Mouse (Mus musculus) lung, embryonic 15.5 days (tissue): ENCODE measurements around the gene Fa2h. TPM values are rescaled to one million over a fixed set of nuclear protein-coding genes. Genes with fewer than 3 reads are reported as not detected.
"Not testable (repeated sequence)": the region's sequence is repeated elsewhere in the genome, so short reads cannot be mapped to it uniquely, and the experiment has no call there.

Source experiments
- ATAC-seq: fragments of 200-750 bp; cut with Nextera tagmentation; 2 replicates; pipeline ENCODE4 v1.8.0; 2017; ENCODE audit warnings: moderate number of reproducible peaks, borderline replicate concordance; ENCODE audit not compliant: low FRiP score, low TSS enrichment; ENCODE audit errors: extremely low read depth
- H3K27ac ChIP-seq: fragments of 300-500 bp; sonication (generic); 2 replicates; pipeline ENCODE4 v1.5.1; 2015; ENCODE audit warnings: moderate library complexity, mild to moderate bottlenecking, inconsistent platforms
- H3K27me3 ChIP-seq: fragments of 300-500 bp; sonication (generic); 2 replicates; pipeline ENCODE4 v1.6.1; 2015; ENCODE audit warnings: inconsistent platforms
- H3K36me3 ChIP-seq: fragments of 300-500 bp; sonication (generic); 2 replicates; pipeline ENCODE4 v1.6.1; 2015; ENCODE audit warnings: inconsistent platforms
- H3K4me1 ChIP-seq: fragments of 300-500 bp; sonication (generic); 2 replicates; pipeline ENCODE4 v1.6.1; 2015; ENCODE audit warnings: inconsistent platforms
- H3K4me2 ChIP-seq: fragments of 300-500 bp; sonication (generic); 2 replicates; pipeline ENCODE4 v1.6.1; 2015; ENCODE audit warnings: inconsistent platforms, mild to moderate bottlenecking, moderate library complexity
- H3K4me3 ChIP-seq: fragments of 300-500 bp; sonication (generic); 2 replicates; pipeline ENCODE4 v1.5.1; 2015; ENCODE audit warnings: mild to moderate bottlenecking, inconsistent platforms
- H3K9ac ChIP-seq: fragments of 300-500 bp; sonication (generic); 2 replicates; pipeline ENCODE4 v1.6.1; 2015; ENCODE audit warnings: inconsistent platforms
- H3K9me3 ChIP-seq: fragments of 300-500 bp; sonication (generic); 2 replicates; pipeline ENCODE4 v1.6.1; 2016; ENCODE audit warnings: inconsistent platforms
- WGBS: fragments of 180-500 bp; shearing (Covaris S2); methylation state at CpG from one replicate; pipeline ENCODE4 v1.1.7; 2015; 5-methylcytosine and 5-hydroxymethylcytosine counted together
- polyA plus RNA-seq: library from polyadenylated mRNA; unstranded; fragments of >200 nt; fragmentation: Nextera tagmentation; extraction: Ambion mirVana; gene quantifications from 2 replicates; pipeline ENCODE4 v1.2.1, GENCODE M21; 2015

Fa2h gene
- polyA plus RNA-seq, 1 experiment from 2014 or later: 0.17 TPM

- not testable (repeated sequence) for H3K4me1 ChIP-seq, H3K9me3 ChIP-seq, H3K36me3 ChIP-seq, H3K27me3 ChIP-seq, H3K27ac ChIP-seq, H3K4me3 ChIP-seq, H3K4me2 ChIP-seq, H3K9ac ChIP-seq, ATAC-seq
- 93% methylated on average over 6 of the region's 6 CpGs for WGBS
Measured at GRCm38 (mm10) chr8:111313961-111314360, 79.7 kb downstream of the Fa2h start.

GRCm38 (mm10) chr8:111312758-111313162 lies 80.9 kb downstream of the Fa2h start:
- H3K4me3 ChIP-seq: no peak overlapping the region
- H3K9ac ChIP-seq: no peak overlapping the region
- H3K9me3 ChIP-seq: no peaks in the 10 kb centered on the region
- H3K4me1 ChIP-seq: no peaks in the 10 kb centered on the region
- no peaks in the 10 kb centered on the region for H3K27me3 ChIP-seq
- H3K4me2 ChIP-seq: no peak overlapping the region
- H3K36me3 ChIP-seq: no peaks in the 10 kb centered on the region
- H3K27ac ChIP-seq: no peak overlapping the region
- 74% methylated on average over 3 of the region's 3 CpGs for WGBS
- ATAC-seq: no peak

GRCm38 (mm10) chr8:111310006-111310405 lies 83.6 kb downstream of the Fa2h start:
- not testable (repeated sequence) for H3K27ac ChIP-seq, H3K4me3 ChIP-seq, H3K4me2 ChIP-seq, H3K27me3 ChIP-seq, H3K9ac ChIP-seq, H3K9me3 ChIP-seq, ATAC-seq, H3K4me1 ChIP-seq, H3K36me3 ChIP-seq
- 82% methylated on average over 15 of the region's 15 CpGs for WGBS

GRCm38 (mm10) chr8:111305031-111305730 lies 88.4 kb downstream of the Fa2h start:
- Histone ChIP-seq H3K4me2 (no peak overlapping the region), H3K27me3 (no peaks in the 10 kb centered on the region), H3K27ac (no peak overlapping the region), H3K4me3 (no peak overlapping the region), H3K36me3 (no peaks in the 10 kb centered on the region), H3K9me3 (no peaks in the 10 kb centered on the region), H3K4me1 (0 out of 2 replicates have a peak, but pooled peaks cover 3% of the 10 kb centered on the region), H3K9ac (no peak overlapping the region)
- ATAC-seq: no peak
- 27% methylated on average over 5 of the region's 5 CpGs for WGBS

- Histone ChIP-seq H3K4me2 (no peak overlapping the region), H3K9me3 (no peaks in the 10 kb centered on the region), H3K36me3 (no peaks in the 10 kb centered on the region), H3K9ac (no peak overlapping the region), H3K27ac (no peak overlapping the region), H3K4me1 (0 out of 2 replicates have a peak, but pooled peaks cover 3% of the 10 kb centered on the region), H3K27me3 (no peaks in the 10 kb centered on the region), H3K4me3 (no peak overlapping the region)
- no peak for ATAC-seq
- WGBS: 86% methylated on average over 3 of the region's 3 CpGs
Measured at GRCm38 (mm10) chr8:111304359-111304758, 89.3 kb downstream of the Fa2h start.

GRCm38 (mm10) chr8:111303076-111303803 lies 90.4 kb downstream of the Fa2h start:
- not testable (repeated sequence) for H3K4me3 ChIP-seq, ATAC-seq
- 71% methylated on average over 5 of the region's 5 CpGs for WGBS

GRCm38 (mm10) chr8:111300597-111301546 lies 92.8 kb downstream of the Fa2h start:
- Histone ChIP-seq H3K4me2 (peak overlapping the region; percentile 52), H3K4me1 (peaks cover 19% of the 10 kb centered on the region), H3K4me3 (peak overlapping the region; percentile 72), H3K9me3 (no peaks in the 10 kb centered on the region), H3K36me3 (peaks cover 11% of the 10 kb centered on the region), H3K27me3 (no peaks in the 10 kb centered on the region), H3K9ac (0 out of 2 replicates have a peak overlapping the region, but pooled peaks have one; percentile 31), H3K27ac (peak overlapping the region; percentile 85)
- ATAC-seq: no peak
- 61% methylated on average over 11 of the region's 11 CpGs for WGBS

More at GRCm38 (mm10) chr8:111303076-111303803, 90.4 kb downstream of the Fa2h start:
- not testable (repeated sequence) for H3K9me3 ChIP-seq, H3K4me1 ChIP-seq, H3K9ac ChIP-seq, H3K27ac ChIP-seq, H3K27me3 ChIP-seq, H3K36me3 ChIP-seq, H3K4me2 ChIP-seq

DNA sequence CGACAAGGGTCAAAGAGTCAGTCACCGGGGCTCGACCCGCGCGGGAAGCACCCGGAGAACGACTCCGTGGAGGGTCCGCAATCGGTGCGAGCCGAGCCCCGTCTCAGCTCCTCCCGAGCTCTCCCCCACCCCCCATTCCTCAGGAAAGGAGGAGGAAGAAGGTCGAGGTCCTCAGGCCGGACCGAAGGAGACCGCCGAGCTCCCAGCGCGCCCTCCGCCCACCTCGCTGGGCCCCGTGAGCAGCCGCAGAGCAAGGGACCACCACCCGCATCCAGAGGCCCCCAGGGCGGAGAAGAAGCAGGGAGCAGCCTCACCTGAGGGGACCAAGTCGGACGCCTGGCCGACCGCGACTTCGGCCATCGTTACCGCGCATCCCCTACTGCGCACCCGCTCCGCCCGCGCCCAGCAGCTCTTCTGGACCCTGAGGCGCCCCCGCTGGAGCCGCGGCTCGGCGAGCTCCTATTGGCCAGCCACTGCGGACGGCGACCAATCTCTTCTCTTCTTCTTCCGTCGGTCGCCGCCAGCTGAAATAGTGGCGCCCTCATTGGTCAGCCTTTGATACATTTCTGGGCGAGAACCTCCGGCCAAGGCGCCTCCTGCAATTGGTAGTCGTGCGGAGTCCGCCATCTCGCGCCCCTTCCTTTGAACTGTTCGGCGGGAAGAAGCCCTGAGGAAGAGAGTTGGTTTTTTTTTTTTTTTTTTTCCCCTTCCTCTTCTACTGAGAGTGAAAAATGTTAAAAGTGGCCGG lies 93.6 kb downstream of the Fa2h start, which contains the start of gene Rfwd3:
Rfwd3 (minus strand) TSS at position 402 of the 748 bp plus-strand sequence.
- H3K27ac ChIP-seq: peak within 1 kb of the TSS; percentile 86
- peak within 1 kb of the TSS; percentile 68 for H3K4me2 ChIP-seq
- under 1% methylated on average over 62 of the region's 67 CpGs for WGBS
- H3K9ac ChIP-seq: peak within 1 kb of the TSS; percentile 82
- peak; percentile 98 for ATAC-seq
- peaks cover 18% of the 10 kb centered on the region for H3K36me3 ChIP-seq
- no peaks in the 10 kb centered on the region for H3K9me3 ChIP-seq
- H3K4me3 ChIP-seq: peak within 1 kb of the TSS; percentile 72
- peaks cover 18% of the 10 kb centered on the region for H3K4me1 ChIP-seq
- no peaks in the 10 kb centered on the region for H3K27me3 ChIP-seq

- under 1% methylated on average over 28 of the region's 28 CpGs for WGBS
- Histone ChIP-seq H3K4me1 (peaks cover 19% of the 10 kb centered on the region), H3K27ac (peak overlapping the region; percentile 86)
Measured at GRCm38 (mm10) chr8:111299363-111299820, 94.2 kb downstream of the Fa2h start.

DNA sequence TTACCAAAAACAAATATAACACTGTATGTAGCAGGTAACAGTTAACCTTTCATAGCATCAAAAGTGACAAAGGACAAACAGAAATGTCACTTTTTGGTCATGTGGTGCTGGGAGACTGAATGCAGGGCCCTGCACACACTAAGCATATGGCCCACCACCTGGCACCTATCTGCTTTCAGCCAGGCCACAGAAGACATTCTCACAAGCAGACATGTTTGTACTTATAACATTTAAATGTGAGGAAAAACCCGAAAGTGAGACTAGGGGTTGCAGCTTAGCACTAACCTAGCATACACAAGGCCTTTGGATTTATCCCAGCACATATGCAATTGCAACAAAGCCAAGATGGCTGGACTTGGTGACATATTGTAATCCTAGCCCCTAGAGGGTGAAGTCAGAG lies 95.6 kb downstream of the Fa2h start:
- Histone ChIP-seq H3K36me3 (peaks cover 31% of the 10 kb centered on the region), H3K4me2 (peak overlapping the region; percentile 27; the same call in 1 of the 2 replicates), H3K9me3 (no peaks in the 10 kb centered on the region), H3K27me3 (no peaks in the 10 kb centered on the region), H3K4me3 (no peak overlapping the region), H3K9ac (no peak overlapping the region), H3K27ac (no peak overlapping the region), H3K4me1 (peaks cover 19% of the 10 kb centered on the region)
- 71% methylated on average over 1 of the region's 1 CpGs for WGBS
- no peak for ATAC-seq

More at GRCm38 (mm10) chr8:111299363-111299820, 94.2 kb downstream of the Fa2h start:
- Histone ChIP-seq H3K9me3 (no peaks in the 10 kb centered on the region), H3K4me3 (peak overlapping the region; percentile 72), H3K9ac (peak overlapping the region; percentile 82), H3K36me3 (peaks cover 22% of the 10 kb centered on the region), H3K27me3 (no peaks in the 10 kb centered on the region), H3K4me2 (peak overlapping the region; percentile 68)
- peak; percentile 12; the same call in 1 of the 2 replicates for ATAC-seq
